Mouse (Mus musculus): ENCODE results near the gene Tmem247.

Tmem247 gene

GRCm38 (mm10) chr17:86917048-86917447, at the start of gene Tmem247:
Gene Tmem247, plus strand, starts transcription at chr17:86917348.
- no peak for DNase-seq

DNA sequence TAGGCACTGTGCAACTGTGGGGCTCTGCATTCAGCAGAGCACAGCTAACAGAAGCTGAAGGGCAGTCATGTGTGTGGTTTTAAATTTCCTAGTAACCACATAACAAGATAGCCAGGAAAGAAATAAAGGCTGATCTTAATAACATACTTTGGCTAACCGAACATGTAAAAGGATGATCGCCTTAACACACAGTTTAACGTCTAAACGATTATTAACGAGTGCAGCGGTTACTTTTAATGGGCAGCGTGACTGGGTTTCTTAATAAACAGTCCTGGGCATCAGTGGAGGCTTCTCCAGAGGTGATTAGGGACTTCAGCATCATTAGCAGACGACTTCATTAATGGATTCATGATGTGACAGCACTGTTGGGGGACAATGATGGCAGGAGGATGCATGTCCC, 46.6 kb upstream of the Tmem247 start:
- DNase-seq = no peak

- no peak for DNase-seq
Measured at GRCm38 (mm10) chr17:86872643-86873042, 44.5 kb upstream of the Tmem247 start.

GRCm38 (mm10) chr17:86876940-86877339, 40.2 kb upstream of the Tmem247 start:
- no peak for DNase-seq

- no peak for DNase-seq
Measured at GRCm38 (mm10) chr17:86877747-86878146, 39.4 kb upstream of the Tmem247 start.

DNA sequence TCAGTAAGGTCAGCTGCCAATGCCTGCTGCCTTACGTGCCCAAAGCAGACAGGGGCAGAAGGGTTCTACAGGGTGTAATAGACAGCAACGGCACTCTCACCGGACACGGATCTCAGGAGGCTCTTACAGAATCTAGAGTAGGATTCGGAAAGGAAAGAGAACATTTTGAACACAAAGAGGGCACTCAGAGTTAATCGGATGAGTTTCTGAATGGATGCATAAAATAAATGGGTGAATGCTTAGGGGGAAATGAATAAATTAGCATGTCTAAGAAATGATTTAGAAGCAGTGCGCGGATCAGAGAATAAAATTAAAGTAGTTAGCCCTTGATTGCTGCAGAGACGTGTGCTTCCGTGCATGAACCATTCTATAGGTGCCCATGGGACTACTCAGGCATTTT, 37.1 kb upstream of the Tmem247 start:
- DNase-seq = no peak

DNA sequence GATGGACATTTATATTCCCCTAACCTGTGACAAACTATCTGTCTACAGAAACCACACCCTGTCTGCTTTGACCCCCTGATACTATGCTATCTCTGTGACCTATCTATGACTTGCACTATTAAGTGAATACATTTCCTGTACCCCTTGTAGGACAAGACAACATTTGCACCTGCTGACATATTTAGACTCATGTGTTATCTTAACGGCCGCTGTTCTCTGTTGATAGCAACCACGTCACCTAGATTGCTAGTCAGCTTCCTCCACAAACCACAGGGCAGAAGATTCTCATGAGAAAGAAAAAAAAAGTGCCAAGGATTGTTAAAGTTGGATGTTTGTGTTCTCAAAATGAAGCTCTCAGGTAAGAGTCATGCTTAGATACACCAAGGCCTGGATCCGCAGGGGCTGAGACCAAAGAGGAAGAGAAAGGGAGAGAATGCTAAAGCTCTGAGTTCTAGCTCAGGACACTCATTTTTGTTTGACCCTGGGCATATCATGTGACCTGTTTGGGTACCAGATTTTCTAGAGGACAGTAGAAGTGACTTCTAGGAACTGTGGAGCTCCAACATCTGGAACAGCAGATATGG, 36.6 kb upstream of the Tmem247 start:
- no peak for DNase-seq

GRCm38 (mm10) chr17:86895191-86895590, 22.0 kb upstream of the Tmem247 start:
- no peak for DNase-seq

GRCm38 (mm10) chr17:86897486-86898165, 19.5 kb upstream of the Tmem247 start:
- DNase-seq = no peak

GRCm38 (mm10) chr17:86899821-86900220, 17.3 kb upstream of the Tmem247 start:
- no peak for DNase-seq

DNA sequence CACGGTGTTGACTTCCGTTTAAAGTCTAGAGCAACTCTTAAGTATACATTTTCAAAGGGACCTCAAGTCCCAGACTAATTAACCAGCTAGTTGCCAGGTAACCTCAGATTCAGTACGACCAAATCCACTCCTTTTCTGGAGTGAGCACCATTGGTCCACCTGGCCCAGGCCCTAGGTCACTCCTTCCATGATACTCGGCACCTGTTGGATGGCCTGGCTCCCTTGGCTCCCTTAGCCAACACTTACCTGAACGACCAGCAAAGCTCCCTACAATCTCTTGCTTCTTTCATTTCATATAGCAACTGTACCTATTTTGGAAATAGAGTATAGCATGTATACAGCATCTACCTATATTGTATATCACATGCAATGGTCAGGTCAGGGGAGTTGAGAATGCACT, 16.6 kb upstream of the Tmem247 start:
- DNase-seq = no peak

DNA sequence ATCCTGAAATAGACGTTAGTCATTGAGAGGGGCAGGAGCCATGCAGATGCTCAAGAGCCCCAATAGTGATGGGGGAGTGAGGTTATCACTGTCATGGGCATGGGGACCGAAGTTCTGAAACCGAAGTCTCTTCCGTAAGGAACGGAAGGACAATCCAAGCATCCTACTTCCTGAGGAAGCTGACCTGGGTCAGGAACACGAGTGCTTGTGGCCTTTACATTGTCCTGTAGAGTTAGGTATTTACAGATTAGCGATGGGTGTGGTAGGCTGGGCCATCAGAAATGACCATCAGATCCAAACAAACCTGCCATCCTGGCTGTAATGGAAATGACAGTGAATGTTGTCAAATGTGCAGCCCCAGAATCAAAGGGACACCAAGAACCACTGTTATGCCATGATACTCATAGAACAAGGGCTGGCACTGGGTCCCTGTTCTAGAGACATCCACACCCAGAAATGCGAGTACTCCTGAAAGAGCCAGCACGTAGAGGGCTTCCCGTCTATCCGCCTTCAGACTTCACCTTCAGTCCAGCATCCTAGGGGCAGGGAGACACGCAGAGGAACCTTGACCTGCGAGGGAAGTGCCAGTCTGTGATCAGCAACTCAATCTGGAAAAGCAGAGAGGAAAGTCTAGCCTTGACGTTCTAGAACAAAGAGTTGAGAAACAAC, 14.6 kb upstream of the Tmem247 start:
- no peak for DNase-seq

DNA sequence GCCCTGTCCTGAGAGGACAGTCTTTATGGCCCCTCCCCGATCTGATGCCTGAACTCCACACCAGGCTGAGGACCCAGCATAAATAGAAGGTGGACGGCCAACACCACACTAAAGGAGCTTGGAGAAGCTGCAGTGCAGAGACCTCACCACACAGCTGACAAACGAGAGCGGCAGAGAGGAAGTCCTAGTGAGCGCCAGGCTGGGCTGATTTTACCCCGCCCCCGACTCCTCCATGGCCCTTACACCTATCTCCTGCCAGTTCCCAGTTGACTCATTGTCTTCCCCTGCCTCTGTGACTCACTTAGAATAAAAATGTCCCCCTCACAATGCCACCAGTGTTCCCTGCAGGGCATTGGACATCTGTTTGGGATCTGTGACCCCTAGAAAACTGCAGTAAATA, 13.6 kb upstream of the Tmem247 start:
- DNase-seq = no peak

- DNase-seq = no peak
Measured at GRCm38 (mm10) chr17:86904206-86904605, 12.9 kb upstream of the Tmem247 start.

GRCm38 (mm10) chr17:86905297-86906135, 11.6 kb upstream of the Tmem247 start:
- peak; percentile 28 to 30 for DNase-seq

- peak; percentile 76 to 86 for DNase-seq
Measured at GRCm38 (mm10) chr17:86906136-86906461, 11.0 kb upstream of the Tmem247 start.

DNA sequence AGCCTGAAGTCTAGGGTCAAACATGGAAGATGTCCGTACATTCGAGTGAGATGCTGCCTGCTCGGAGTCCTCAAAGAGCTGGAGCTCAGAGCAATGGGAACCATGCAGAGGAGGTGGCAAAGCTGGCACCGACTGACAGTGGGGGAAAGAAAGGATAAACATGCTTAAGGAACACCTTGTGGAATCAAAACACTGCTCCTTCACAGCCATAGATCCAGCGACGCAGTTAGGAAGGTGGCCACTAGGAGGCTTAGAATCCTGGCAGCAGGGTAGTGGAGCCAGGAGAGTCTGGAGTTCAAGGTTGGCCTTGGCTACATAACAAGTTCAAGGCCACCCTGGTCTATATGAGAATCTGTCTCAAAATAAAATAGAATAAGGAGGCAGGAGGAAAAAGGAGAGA, 10.5 kb upstream of the Tmem247 start:
- no peak for DNase-seq

DNA sequence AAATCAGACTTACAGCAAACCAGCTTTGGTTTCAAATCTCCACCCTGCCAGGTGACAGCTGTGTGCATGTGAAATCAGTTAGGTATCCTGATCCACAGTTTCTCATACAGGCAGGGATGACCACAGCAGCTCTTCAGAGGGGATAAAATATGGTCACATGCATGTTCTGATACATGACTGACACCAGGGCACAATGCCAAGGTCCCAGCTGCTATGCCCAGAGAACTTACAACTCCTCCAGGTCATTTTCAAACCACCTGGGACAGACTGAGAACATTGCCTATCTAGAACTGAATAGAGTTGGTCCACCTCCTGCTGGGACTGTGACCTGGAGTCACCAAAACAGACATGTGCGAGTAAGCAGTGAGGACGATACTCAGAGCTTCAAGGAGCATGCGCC, 10.1 kb upstream of the Tmem247 start:
- DNase-seq = no peak

DNA sequence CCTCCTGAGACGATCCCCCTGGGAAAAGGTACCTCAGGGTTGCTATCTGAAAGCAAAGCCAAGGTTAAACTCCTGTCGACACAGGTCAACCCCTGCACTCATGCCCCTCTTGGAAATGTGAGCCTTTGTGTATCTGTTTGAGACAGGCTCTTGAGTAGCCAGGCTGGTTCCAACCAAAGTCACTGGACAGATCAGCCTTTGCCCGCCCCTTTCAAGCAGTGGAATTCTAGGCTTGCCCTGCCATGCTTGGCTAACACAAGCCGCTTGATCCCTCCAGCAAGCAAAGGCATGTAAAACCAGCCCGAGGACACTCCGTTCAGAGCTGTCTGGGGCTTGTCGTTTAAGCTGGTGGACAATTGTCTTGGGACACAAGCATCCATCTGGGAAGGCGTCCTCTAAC, 8.8 kb upstream of the Tmem247 start:
- DNase-seq = no peak

DNA sequence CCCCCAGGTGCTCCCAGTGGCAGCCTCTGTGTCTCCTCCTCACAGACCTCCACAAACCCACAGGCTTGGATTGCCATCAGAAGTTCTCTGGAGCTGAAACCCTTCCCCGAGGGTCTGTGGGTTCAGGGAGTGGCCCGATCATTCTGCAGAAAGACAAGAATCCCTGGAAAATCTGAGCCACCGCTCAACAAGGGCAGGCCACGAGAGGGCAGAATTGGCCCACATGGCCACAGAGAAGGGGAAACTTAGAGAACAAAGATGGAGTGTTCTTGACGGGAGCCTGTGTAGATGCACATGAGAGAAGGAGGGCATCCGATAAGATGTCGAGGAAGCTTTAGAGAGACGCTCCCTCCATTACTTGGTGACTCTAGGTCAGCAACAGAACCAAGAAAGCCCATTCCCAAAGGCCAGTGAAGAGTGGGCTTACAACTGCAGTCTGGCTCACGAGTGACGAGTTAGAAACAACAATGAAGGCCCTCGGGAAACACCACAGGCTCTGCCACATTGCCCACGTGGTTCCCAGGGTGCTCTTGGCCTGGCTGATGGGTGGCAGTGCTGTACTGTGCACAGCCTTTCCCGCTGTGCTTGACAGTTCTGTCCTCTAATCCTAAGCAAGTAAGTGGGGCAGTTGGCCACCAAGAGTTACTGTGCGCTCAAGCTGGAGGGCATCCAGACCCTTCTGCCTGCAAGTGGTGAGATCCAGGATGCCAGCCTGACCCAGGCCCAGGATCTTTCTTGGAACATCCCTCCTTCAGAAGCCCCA, 7.2 kb upstream of the Tmem247 start:
- DNase-seq = peak; percentile 43 to 45

DNA sequence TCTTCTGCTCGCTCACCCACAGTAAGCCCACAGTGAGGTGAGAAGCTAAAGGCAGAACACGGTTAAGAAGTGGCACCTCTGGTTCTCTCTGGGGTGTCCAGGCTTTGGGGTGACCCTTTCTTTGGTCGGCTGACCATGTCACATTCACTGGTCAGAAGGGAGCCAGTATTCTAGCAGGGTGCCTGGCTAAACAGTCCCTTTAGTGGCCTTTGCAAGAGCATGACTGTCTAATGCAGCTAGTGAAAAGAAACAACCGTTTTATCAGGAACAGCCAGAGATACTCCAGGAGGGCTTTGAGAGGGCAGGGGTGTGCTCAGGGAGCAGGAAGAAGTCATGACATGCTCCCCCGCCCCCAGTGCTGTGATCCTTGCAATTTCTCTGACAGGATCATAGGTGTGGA, 5.9 kb upstream of the Tmem247 start:
- no peak for DNase-seq

DNA sequence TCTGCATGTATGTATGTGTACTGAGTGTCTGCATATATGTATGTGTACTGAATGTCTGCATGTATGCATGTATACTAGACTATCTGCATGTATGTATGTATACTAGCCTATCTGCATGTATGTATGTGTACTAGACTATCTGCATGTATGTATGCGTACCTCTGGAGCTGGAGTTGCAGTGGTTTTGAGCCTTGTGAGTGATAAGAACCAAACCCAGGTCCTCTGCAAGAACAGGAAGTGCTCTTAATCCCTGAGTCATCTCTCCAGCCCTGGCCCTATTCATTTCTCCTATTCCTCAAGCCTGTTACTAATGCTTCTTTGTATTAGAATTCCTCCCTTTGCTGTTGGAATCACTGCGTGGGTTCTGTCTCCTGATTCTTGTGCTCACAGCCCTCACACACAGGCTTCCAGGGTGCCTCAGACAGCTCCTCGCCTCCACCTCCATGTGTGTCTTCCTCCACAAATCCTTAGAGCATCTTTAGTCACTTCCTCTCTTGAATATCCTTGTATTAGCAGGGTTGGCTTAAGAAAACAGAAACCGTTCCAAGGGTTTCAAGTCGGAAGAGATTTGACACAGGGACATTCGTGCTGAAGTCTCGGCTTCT, 4.0 kb upstream of the Tmem247 start:
- no peak for DNase-seq

Data from cerebellum, postnatal 36 days (tissue).